Mouse (Mus musculus): ENCODE measurements at regions not wholly inside any gene's neighbourhood (a gene's known extent, or its start where the extent isn't known, plus 50 kb on each side); places are given as distances from the start of the nearest gene placed in this dataset.

DNA sequence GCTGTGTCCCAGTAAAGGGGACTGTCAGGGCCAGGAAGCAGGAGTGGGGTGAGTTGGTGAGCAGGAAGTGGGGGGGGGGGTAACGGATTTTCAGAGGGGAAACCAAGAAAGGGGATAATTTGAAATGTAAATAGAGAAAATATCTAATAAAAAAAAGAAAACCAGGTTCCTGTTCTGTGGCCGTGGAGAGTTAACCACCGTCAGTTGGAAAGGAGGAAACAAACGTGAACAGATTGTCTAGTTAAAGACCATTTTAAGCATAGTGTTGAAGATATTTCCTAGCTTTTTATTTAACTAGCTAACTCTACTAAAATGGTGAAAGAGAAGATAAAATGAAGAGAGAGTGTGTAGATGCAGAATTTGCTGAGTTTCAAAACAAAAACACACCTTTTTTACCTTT lies 254.7 kb downstream of the Gpd2 start:
- no peaks in the 10 kb centered on the region for H3K27me3 ChIP-seq (ENCODE audit: control insufficient read depth, insufficient read depth, low read length)
- H3K4me3 ChIP-seq (ENCODE audit: control insufficient read depth, insufficient read depth, low read length) = no peak overlapping the region
- H3K27ac ChIP-seq (ENCODE audit: control insufficient read depth, insufficient read depth, low read length) = no peak overlapping the region
- no peak for TF ChIP-seq CTCF (IDR thresholded peaks at IDR 0.05; ENCODE audit: borderline replicate concordance, control insufficient read depth, extremely low read depth, insufficient read depth, low read length, poor library complexity)
- TF ChIP-seq POLR2A (IDR thresholded peaks at IDR 0.05; ENCODE audit: control insufficient read depth, extremely low read depth, insufficient read depth, low read length, poor library complexity) = no peak
- no peaks in the 10 kb centered on the region for H3K4me1 ChIP-seq (replicated peaks; ENCODE audit: control insufficient read depth, insufficient read depth, low read length)
- DNase-seq = no peak
- no peaks in the 10 kb centered on the region for H3K36me3 ChIP-seq (ENCODE audit: control insufficient read depth, insufficient read depth, low read length)
- 10% methylated on average over 4 of the region's 4 CpGs for WGBS

DNA sequence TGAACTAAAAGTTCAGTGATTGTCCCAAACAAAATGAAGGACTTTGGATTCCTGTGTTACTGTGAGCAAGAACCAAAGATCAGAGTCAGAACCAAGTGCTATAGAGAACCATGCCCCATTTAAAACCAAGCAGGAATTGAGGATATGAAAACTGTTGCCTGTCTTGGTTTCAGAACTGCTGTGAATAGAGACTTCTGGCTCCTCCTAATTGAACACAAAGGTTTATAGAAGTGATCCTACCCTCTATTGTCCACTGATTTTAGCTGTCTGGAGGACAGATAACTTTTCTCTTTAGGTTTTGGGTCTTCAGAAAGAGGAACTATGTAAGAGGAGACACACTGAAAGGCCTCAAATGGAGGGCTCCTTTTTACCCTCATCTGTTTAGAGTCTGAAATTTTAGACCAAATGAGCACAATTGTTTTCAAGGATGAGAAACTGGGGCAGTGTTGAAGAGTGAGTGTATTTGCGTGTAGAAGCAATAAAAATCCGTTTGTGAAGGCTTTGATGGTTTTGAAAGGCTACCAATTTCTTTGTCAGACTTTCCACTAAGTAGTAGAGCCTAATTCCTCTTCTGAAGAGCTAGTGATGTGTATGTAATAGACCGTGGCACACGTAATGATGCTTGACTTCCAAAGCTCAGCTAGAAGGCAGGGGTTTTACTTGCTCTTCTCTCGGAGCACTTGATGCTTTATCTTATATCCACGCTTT lies 255.6 kb downstream of the Gpd2 start:
- H3K36me3 ChIP-seq (ENCODE audit: control insufficient read depth, insufficient read depth, low read length) = no peaks in the 10 kb centered on the region

DNA sequence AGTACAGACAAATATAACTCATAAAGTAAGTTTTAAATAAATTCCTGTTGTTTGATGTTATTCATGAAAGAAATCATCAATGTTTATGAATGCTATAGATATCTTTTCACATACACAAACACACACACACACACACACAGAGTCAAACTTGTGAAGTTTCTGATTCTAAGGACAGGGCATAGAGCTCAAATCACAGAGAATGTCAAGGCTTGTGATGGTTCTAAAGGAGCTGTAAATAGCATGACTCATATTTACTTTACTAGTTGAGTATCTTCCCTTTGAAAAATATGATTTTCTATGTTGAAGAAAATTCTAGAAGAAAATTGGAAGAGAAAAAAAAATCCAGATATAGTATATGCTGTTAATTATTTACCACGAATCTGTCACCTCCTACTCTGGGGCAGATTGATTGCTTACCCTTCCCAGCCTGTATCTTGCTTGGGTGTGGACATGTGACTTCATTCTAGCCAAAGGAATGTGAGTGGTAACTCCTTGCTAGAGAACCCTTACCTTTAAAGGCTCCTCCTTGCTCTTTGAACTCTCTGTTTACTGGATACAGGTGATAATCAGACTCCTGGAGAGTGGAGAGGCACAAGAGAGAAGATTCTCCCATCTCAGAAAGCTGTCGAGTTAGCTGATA lies 259.0 kb downstream of the Gpd2 start:
- TF ChIP-seq CTCF (IDR thresholded peaks at IDR 0.05; ENCODE audit: borderline replicate concordance, control insufficient read depth, extremely low read depth, insufficient read depth, low read length, poor library complexity) (no peak), POLR2A (IDR thresholded peaks at IDR 0.05; ENCODE audit: control insufficient read depth, extremely low read depth, insufficient read depth, low read length, poor library complexity) (no peak)
- 87% methylated on average over 2 of the region's 2 CpGs for WGBS
- no peak overlapping the region for H3K4me3 ChIP-seq (ENCODE audit: control insufficient read depth, insufficient read depth, low read length)
- H3K27me3 ChIP-seq (ENCODE audit: control insufficient read depth, insufficient read depth, low read length) = no peaks in the 10 kb centered on the region
- no peaks in the 10 kb centered on the region for H3K36me3 ChIP-seq (ENCODE audit: control insufficient read depth, insufficient read depth, low read length)
- DNase-seq = no peak
- H3K27ac ChIP-seq (ENCODE audit: control insufficient read depth, insufficient read depth, low read length) = no peak overlapping the region
- H3K4me1 ChIP-seq (replicated peaks; ENCODE audit: control insufficient read depth, insufficient read depth, low read length) = no peaks in the 10 kb centered on the region

More for the DNA sequence above, 255.6 kb downstream of the Gpd2 start:
- Histone ChIP-seq H3K4me1 (replicated peaks; ENCODE audit: control insufficient read depth, insufficient read depth, low read length) (no peaks in the 10 kb centered on the region), H3K27ac (ENCODE audit: control insufficient read depth, insufficient read depth, low read length) (no peak overlapping the region), H3K27me3 (ENCODE audit: control insufficient read depth, insufficient read depth, low read length) (no peaks in the 10 kb centered on the region), H3K4me3 (ENCODE audit: control insufficient read depth, insufficient read depth, low read length) (no peak overlapping the region)
- TF ChIP-seq POLR2A (IDR thresholded peaks at IDR 0.05; ENCODE audit: control insufficient read depth, extremely low read depth, insufficient read depth, low read length, poor library complexity) (no peak), CTCF (IDR thresholded peaks at IDR 0.05; ENCODE audit: borderline replicate concordance, control insufficient read depth, extremely low read depth, insufficient read depth, low read length, poor library complexity) (no peak)
- whole genome bisulfite sequencing = 87% methylated on average over 6 of the region's 6 CpGs
- DNase-seq = no peak

DNA sequence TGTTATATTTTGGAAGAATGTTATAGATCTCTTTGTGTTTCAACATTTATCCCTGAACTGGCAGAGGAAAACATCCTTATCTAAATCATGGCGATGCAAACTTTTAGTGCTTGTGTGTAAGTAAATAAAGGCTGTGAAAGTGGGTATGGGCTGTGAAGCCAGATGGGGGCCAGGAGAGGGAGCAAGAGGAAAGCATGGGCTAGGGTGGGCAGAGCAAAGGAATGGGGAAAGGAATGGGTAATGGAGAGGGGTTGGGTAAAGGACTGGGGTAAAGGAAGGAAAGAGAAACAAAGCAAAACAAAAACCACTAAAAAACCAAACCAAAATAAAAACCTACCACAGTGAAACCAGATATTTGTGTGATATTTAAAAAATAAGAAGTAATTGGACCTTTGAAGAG lies 260.5 kb downstream of the Gpd2 start:
- H3K4me3 ChIP-seq (ENCODE audit: control insufficient read depth, insufficient read depth, low read length) = no peak overlapping the region
- 93% methylated on average over 1 of the region's 1 CpGs for WGBS

DNA sequence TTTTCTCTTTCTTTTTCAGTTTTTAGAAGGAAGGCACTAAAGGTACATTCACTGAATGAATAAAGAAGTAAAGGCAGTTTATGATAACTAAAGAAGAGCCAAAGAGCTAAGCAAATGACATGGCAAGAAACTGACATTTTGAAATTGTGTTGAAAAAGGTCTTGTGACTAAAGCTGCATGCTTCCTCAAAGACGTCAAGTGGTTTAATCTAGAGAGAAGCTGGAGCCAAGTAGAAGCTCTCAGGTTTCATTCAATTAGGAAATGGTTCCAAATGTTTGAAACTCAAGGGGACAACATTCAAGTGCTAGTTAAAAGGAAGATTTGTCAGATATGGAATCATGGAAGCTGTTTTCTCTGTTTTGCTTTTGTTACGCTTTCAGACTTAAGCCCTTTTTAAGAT lies 267.2 kb downstream of the Gpd2 start:
- WGBS = 82% methylated on average over 2 of the region's 2 CpGs
- Histone ChIP-seq H3K4me1 (replicated peaks; ENCODE audit: control insufficient read depth, insufficient read depth, low read length) (no peaks in the 10 kb centered on the region), H3K27ac (ENCODE audit: control insufficient read depth, insufficient read depth, low read length) (no peak overlapping the region), H3K36me3 (ENCODE audit: control insufficient read depth, insufficient read depth, low read length) (no peaks in the 10 kb centered on the region), H3K27me3 (ENCODE audit: control insufficient read depth, insufficient read depth, low read length) (no peaks in the 10 kb centered on the region), H3K4me3 (ENCODE audit: control insufficient read depth, insufficient read depth, low read length) (no peak overlapping the region)
- TF ChIP-seq CTCF (IDR thresholded peaks at IDR 0.05; ENCODE audit: borderline replicate concordance, control insufficient read depth, extremely low read depth, insufficient read depth, low read length, poor library complexity) = no peak
- TF ChIP-seq POLR2A (IDR thresholded peaks at IDR 0.05; ENCODE audit: control insufficient read depth, extremely low read depth, insufficient read depth, low read length, poor library complexity) = no peak
- no peak for DNase-seq

More for the DNA sequence above, 260.5 kb downstream of the Gpd2 start:
- Histone ChIP-seq H3K4me1 (replicated peaks; ENCODE audit: control insufficient read depth, insufficient read depth, low read length) (no peaks in the 10 kb centered on the region), H3K36me3 (ENCODE audit: control insufficient read depth, insufficient read depth, low read length) (no peaks in the 10 kb centered on the region), H3K27ac (ENCODE audit: control insufficient read depth, insufficient read depth, low read length) (no peak overlapping the region), H3K27me3 (ENCODE audit: control insufficient read depth, insufficient read depth, low read length) (no peaks in the 10 kb centered on the region)
- DNase-seq = no peak
- TF ChIP-seq CTCF (IDR thresholded peaks at IDR 0.05; ENCODE audit: borderline replicate concordance, control insufficient read depth, extremely low read depth, insufficient read depth, low read length, poor library complexity) = no peak

DNA sequence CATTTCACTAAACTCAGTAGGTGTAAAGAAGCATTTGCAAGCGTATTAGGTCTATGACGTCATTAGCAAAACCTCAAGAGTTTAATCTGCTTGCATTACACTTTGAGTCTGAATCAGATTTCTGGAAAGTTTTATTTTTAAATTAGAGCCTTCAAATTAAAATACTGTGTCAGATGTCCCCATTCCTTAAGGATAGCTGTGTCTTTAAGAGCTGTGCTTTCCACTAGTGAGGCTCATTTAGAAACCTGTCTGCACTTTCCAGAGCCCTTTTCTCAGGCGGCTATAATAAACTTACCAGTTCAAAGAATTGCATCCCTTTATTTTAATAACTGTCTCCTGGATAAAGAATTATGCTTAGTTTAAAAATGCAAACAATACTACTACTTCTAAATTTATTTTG lies 285.0 kb downstream of the Gpd2 start:
- WGBS = 95% methylated on average over 3 of the region's 3 CpGs
- no peak overlapping the region for H3K4me3 ChIP-seq (ENCODE audit: control insufficient read depth, insufficient read depth, low read length)
- H3K27me3 ChIP-seq (ENCODE audit: control insufficient read depth, insufficient read depth, low read length) = no peaks in the 10 kb centered on the region
- H3K4me1 ChIP-seq (replicated peaks; ENCODE audit: control insufficient read depth, insufficient read depth, low read length) = no peaks in the 10 kb centered on the region
- H3K27ac ChIP-seq (ENCODE audit: control insufficient read depth, insufficient read depth, low read length) = no peak overlapping the region
- H3K36me3 ChIP-seq (ENCODE audit: control insufficient read depth, insufficient read depth, low read length) = no peaks in the 10 kb centered on the region
- no peak for DNase-seq
- no peak for TF ChIP-seq CTCF (IDR thresholded peaks at IDR 0.05; ENCODE audit: borderline replicate concordance, control insufficient read depth, extremely low read depth, insufficient read depth, low read length, poor library complexity)
- no peak for TF ChIP-seq POLR2A (IDR thresholded peaks at IDR 0.05; ENCODE audit: control insufficient read depth, extremely low read depth, insufficient read depth, low read length, poor library complexity)
